Mouse (Mus musculus): ENCODE results near the gene Gramd2.

Gramd2 gene

DNA sequence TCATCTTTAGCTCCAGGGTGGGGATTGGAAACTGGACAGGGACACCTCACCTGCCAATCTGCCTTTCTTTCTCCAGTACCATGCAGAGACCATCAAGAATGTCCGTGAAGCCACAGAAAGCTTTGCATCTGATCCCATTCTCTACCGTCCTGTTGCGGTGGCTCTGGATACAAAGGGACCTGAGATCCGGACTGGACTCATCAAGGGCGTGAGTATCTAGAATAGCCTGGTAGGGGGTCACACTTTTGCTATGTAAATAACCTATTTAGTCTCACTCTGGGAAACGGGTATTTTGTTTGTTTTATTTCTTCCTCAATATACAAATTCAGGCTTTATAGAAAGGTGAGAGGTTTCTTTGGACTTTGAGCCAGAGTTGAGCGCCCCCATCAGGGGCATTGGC is 11.5 kb upstream of the Gramd2 start:
- no peak for DNase-seq

GRCm38 (mm10) chr9:59669172-59669571 is 10.8 kb upstream of the Gramd2 start:
- peak in 1 of 2 experiments; percentile 2 for DNase-seq

DNA sequence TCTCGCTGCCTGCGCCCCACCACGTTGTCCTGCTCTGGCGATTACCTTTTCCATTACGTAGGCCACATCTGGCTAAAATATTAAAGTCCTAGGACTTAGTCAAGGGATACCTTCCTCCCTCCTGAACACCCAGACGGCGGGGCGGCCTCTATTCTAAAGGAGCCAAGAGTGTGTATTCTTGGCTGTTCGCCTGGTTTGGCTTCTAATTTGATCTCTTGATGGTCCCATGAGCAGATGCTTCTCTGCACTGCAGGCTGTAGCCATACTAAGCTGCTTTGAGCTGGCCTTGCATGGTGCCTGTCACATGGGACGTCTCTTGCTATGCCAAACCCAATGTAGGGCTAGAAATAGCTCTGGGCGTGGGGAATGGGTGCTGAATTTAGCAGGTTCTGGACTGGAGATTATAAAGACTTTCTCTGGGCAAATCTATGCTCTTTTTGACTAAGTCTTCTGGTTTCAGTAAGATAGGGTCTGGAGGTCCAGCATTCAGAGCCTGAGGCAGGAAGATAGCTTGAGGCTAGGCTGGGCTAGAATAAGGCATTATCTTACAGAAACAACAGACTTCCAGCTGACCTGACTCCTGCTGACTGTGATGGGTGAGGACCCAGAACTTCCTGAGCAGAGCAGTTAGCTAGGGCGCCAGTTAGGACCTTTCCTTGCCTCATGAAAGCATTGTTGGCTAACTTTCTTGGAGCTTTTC is 7.6 kb upstream of the Gramd2 start:
- peak; percentile 51 to 70 for DNase-seq

GRCm38 (mm10) chr9:59673427-59673826 is 6.5 kb upstream of the Gramd2 start:
- no peak for DNase-seq

DNA sequence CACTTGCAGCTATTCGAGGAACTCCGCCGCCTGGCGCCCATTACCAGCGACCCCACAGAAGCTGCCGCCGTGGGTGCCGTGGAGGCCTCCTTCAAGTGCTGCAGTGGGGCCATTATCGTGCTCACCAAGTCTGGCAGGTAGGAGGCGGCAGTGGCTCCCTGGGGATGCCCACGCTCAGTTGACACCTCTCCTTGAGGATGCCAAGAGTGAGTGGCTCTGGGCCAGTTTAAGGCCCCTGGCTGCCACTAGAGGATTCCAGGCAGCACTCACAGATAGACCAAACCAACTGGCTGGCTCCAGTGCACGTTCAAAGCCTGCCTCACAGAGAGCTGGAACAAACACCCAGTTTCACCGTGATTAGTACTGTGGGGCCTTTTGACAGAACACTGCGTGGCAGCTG is 4.3 kb upstream of the Gramd2 start:
- DNase-seq = peak; percentile 40 to 48

GRCm38 (mm10) chr9:59678313-59678712 is 1.6 kb upstream of the Gramd2 start:
- peak; percentile 49 to 68 for DNase-seq

GRCm38 (mm10) chr9:59680534-59680875 is 561 bp downstream of the Gramd2 start:
- DNase-seq = peak in 1 of 2 experiments; percentile 35

GRCm38 (mm10) chr9:59684020-59684419 is 4.1 kb downstream of the Gramd2 start:
- DNase-seq = no peak

DNA sequence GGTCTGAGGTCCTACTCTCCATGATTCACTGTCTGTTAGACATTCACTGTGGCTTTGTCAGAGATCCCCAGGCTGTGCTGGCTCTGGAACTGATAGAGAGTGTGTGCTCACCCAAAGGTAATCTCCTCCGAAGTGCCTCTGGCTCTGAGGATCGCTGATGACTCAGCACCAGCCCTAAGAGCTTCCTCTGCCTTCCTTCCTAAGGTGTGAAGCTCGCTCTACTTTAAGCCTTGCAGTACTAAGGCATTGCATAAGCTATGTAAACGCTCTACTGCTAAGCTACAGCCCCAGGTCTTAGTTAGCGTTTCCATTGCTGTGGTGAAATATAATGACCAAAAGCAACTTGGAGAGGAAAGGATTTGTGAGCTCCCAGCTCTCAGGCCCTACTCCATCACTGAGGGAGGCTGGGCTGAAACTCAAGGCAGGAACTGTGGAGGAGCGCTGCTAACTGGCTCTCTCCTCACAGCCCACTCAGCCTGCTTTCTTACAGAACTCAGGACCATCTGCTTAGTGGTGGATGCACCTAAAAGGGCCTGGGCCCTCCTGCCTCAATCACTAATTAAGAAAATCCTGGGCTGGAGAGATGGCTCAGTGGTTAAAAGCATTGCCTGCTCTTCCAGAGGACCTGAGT is 7.6 kb downstream of the Gramd2 start:
- no peak for DNase-seq

DNA sequence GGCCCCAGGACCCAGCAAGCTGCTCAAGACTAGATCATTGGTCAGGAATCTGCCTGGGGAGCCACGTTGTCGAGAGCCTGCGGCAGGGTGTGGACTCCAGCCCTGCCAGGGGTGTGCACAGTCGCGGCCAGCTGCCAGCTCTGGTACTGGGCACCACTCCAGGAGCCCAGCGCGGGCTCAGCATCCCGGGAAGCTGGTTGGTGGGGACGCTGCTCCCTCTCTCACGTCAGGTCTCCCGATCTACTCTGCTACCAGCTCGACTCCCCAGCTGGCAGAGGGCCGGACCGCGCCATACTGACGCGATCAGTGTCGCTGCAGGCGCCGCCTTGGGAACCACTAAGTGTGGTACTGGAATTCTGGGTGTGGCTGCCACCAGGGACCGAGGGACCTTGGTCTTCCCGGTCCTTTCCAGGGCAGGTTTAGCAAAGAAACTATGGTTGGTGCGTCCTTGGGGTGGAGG is 11.7 kb downstream of the Gramd2 start:
- peak; percentile 69 to 76 for DNase-seq

DNA sequence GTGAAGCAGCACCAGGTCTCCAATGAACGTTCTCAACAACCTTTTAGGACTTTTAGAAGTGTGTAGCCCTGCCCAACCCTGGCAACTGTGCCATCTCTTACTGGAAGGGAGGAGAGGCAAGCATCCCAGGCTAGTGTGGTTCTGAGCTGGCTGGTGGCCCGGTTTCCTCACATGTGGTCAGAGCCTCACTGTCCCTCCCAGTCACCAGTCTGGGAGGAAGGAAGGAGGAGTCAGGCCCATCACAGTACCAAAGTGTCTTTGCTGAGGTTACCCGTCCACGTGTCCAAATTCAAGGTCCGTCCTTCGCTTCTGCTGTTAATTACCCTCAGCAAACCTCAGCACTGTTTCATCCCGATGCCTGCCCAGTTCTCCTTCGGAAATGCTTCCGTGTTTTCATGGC is 12.2 kb downstream of the Gramd2 start:
- DNase-seq = peak; percentile 62 to 73

GRCm38 (mm10) chr9:59694571-59695450 is 14.9 kb downstream of the Gramd2 start:
- no peak for DNase-seq

DNA sequence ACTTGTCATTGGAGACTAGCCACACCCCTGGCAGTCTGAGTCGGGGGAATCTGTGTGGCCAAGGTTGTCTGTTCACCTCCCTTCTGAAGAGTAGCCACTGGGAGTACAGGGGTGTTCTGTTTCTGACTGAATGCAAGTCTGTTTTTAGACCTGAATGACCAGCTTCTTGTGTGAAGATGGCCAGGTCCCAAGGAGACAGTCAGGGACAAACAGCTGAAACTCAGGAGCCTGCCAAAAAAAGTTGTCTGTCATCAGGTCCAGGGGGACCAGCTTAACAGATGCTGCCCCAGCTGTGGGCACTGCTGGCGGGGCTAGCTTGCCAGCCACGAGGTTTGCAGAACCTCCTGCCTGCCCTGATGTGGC is 15.5 kb downstream of the Gramd2 start:
- DNase-seq = no peak

DNA sequence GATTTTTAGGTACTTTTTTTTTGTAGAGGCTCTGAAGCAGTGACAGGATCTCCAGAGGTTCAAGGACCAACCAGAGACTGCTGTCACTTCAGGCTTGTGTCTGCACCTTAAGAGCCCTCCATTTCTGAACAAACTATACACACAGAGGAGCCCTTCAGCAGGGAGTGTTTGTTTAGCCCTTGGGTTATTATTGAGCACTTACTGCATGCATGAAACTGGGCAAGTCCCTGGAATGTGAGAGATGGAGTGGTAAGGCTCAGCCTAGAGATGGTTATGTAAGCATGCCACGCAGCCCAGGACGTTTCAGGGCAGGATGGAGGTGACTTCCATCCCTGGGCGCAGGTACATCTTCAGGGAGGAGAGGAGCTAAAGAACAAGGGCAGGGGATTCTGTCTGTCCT is 16.4 kb downstream of the Gramd2 start:
- DNase-seq = no peak

DNA sequence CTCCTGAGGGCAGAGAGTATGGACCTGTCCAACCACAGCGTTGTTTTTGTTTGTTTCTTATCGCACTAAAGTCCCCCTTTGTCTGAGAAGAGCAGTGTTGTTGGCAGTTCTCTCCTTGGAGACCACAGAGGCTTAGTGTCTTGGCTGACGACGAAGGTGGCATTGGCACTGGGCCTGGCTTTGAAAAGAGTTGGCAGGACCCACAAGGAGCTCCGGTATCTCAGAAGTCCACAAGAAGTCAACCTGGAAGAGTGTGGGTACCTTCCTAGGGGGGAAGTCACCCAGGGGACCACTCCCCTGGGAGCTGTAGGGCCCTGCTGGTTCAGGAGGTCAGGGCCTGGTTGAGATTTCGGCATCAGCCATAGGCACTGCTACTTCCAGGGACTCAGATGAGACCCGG is 21.1 kb downstream of the Gramd2 start:
- DNase-seq = peak in 1 of 2 experiments; percentile 26

DNA sequence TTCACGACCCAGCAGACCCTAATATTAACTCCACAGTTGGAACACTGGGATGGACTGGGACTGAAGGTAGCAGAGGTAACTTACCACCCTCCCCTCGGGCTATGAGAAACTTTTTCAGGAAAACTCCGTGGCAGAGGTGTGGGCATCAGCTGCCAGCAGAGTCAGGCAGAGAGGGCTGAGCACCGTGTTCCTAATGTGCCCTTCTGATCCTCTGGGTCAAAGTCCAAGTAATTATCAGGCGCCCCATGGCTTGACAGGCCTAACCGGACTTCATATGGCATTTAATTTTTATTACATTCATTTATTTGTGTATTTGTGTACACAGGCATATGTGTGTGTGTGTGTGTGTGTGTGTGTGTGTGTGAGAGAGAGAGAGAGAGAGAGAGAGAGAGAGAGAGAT is 23.2 kb downstream of the Gramd2 start:
- DNase-seq = no peak

DNA sequence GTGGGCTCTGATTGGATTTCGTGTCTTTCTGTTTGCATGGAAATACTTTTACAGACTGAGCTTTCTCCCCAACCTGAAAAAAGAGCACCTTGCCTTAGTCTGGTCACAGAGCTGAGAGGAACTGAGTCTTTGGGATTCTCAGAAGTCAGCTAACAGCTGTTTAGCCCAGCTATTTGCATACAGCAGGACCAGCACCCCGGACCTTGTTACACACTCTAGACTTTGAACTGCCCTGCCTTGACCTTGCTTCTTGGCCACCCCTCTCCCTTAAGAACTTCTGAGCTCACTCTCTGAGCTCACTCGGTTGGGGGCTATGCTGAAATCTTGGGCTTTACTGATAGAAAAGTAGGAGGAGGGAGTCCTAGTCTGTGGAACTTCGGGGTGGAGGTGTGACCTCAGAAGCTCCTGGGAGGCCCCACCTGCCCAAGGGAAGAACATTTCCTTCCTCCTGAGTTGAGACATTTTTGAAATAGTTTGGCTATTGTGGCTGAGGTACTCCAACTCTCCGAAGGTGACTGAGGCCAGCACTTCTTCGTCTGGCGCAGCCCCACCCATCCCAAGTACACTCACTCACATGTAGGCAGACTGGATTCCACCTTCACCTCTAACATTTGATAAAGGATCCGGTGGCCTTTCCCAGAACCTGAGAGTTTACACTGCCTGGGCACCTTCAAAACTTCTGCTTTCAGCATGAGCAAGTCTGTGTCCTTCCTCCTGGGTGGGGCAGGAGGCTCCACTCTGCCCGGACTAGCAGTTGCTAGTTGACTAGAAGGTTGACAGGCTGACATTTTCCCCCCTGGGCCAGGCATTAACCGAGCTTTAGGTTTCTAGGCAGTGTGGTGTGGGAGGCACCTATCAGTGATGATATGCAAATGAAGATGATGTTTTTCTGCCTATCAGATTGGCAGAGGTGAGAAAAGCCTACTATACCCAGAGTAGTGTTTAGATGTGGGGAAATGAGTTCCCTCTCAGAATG is 27.2 kb downstream of the Gramd2 start:
- DNase-seq = no peak

- DNase-seq = peak in 1 of 2 experiments; percentile 18
Measured at GRCm38 (mm10) chr9:59709225-59709624, 29.3 kb downstream of the Gramd2 start.

DNA sequence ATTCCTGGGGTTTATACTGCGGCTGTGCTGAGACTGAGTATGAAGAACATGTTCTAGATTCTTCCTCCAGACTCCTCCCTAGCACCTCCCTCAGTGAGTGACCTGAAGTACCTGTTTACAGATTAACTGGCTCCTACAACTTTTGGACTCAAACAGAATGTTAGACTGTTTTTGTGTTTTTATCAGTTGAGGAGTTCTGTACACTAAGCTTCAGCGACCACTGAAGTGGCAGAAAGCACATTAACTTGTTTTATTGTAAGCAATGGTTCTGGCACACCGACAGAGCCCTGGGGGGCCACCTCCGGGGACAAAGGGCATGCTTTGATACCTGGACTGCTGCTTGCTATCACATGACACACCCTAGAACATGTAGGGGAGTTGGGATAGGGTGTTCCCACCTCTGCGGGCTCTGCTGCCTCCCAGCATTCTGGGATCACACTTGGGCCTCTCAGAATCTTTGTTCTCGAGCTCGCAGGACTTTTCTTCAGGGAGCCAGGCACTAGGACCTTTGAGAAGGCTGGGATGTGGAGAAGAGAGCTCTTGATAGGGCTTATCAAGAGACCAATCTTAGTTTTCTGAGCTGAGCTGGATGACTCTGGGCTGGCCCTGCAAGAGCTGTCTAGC is 36.4 kb downstream of the Gramd2 start:
- no peak for DNase-seq

GRCm38 (mm10) chr9:59718237-59718636 is 38.3 kb downstream of the Gramd2 start:
- no peak for DNase-seq

- no peak for DNase-seq
Measured at GRCm38 (mm10) chr9:59721144-59721543, 41.2 kb downstream of the Gramd2 start.

GRCm38 (mm10) chr9:59723096-59723657 is 43.2 kb downstream of the Gramd2 start:
- DNase-seq = peak; percentile 75 to 78

All from cerebellum, postnatal 25 days (tissue).